Mouse (Mus musculus): ENCODE measurements around the gene Nabp2. TPM values are rescaled to one million over a fixed set of nuclear protein-coding genes. Genes with fewer than 3 reads are reported as not detected.

Gene Nabp2
- polyA plus RNA-seq, 1 experiment from 2014 or later, result 150 TPM

DNA sequence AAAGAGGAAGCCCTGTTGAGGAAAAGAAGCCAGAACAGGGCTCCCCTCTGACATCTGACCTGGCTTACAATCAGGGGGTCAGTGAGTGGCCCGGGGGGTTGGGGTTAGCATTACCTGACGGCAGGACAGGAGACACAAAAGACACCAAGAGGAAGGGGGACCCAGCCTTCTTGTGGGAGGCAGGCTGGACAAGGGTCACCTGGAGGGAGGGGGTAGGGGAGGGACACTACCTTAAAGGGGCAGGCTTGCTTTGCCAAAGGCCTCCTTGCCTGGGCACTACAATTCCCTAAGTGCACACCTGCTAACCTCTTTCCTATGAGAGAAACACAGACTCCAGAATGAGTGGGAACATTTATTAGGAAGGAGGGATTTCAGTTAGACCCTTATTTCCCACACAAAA is 10.2 kb downstream of the Nabp2 start, which contains the start of gene Slc39a5:
Gene Slc39a5 (minus strand): TSS at position 174 of the 400 bp plus-strand sequence.
- Histone ChIP-seq H3K27ac (ENCODE audit: low read length) (no peak within 1 kb of the TSS), H3K27me3 (ENCODE audit: control insufficient read depth, insufficient read depth, low read depth, low read length) (no peaks in the 10 kb centered on the region), H3K9ac (ENCODE audit: low read depth, low read length) (no peak within 1 kb of the TSS), H3K9me3 (replicated peaks; ENCODE audit: control insufficient read depth, low read length, poor library complexity, severe bottlenecking) (no peaks in the 10 kb centered on the region), H3K4me1 (ENCODE audit: control insufficient read depth, insufficient read depth, low read length) (no peaks in the 10 kb centered on the region), H3K36me3 (ENCODE audit: control insufficient read depth, insufficient read depth, low read length) (peaks cover 4% of the 10 kb centered on the region; the same call in 1 of the 2 replicates), H3K4me3 (ENCODE audit: low read depth, low read length) (no peak within 1 kb of the TSS), H3K4me2 (ENCODE audit: low read length) (no peak within 1 kb of the TSS)
- no peak for ATAC-seq
- 7% methylated on average over 2 of the region's 2 CpGs for WGBS

- Histone ChIP-seq H3K4me1 (ENCODE audit: control insufficient read depth, insufficient read depth, low read length) (no peaks in the 10 kb centered on the region), H3K4me3 (ENCODE audit: low read depth, low read length) (no peak overlapping the region), H3K27ac (ENCODE audit: low read length) (no peak overlapping the region), H3K4me2 (ENCODE audit: low read length) (no peak overlapping the region), H3K27me3 (ENCODE audit: control insufficient read depth, insufficient read depth, low read depth, low read length) (no peaks in the 10 kb centered on the region), H3K36me3 (ENCODE audit: control insufficient read depth, insufficient read depth, low read length) (no peaks in the 10 kb centered on the region; the same call in 1 of the 2 replicates), H3K9me3 (replicated peaks; ENCODE audit: control insufficient read depth, low read length, poor library complexity, severe bottlenecking) (no peaks in the 10 kb centered on the region), H3K9ac (ENCODE audit: low read depth, low read length) (no peak overlapping the region)
- WGBS, result 37% methylated on average over 5 of the region's 5 CpGs
- no peak for ATAC-seq
These were observed 11.0 kb downstream of the Nabp2 start for GRCm38 (mm10) chr10:128400338-128400737.

GRCm38 (mm10) chr10:128397466-128397865 is 13.8 kb downstream of the Nabp2 start:
- Histone ChIP-seq H3K36me3 (ENCODE audit: control insufficient read depth, insufficient read depth, low read length) (peaks cover 2% of the 10 kb centered on the region; the same call in 1 of the 2 replicates), H3K9me3 (replicated peaks; ENCODE audit: control insufficient read depth, low read length, poor library complexity, severe bottlenecking) (no peaks in the 10 kb centered on the region), H3K9ac (ENCODE audit: low read depth, low read length) (no peak overlapping the region), H3K27me3 (ENCODE audit: control insufficient read depth, insufficient read depth, low read depth, low read length) (no peaks in the 10 kb centered on the region), H3K4me2 (ENCODE audit: low read length) (no peak overlapping the region), H3K4me1 (ENCODE audit: control insufficient read depth, insufficient read depth, low read length) (no peaks in the 10 kb centered on the region), H3K4me3 (ENCODE audit: low read depth, low read length) (no peak overlapping the region), H3K27ac (ENCODE audit: low read length) (no peak overlapping the region)
- ATAC-seq, result no peak
- WGBS, result 69% methylated on average over 7 of the region's 7 CpGs

- WGBS, result 75% methylated on average over 10 of the region's 10 CpGs
- Histone ChIP-seq H3K27ac (ENCODE audit: low read length) (no peak overlapping the region), H3K9me3 (replicated peaks; ENCODE audit: control insufficient read depth, low read length, poor library complexity, severe bottlenecking) (no peaks in the 10 kb centered on the region), H3K4me3 (ENCODE audit: low read depth, low read length) (no peak overlapping the region), H3K9ac (ENCODE audit: low read depth, low read length) (no peak overlapping the region), H3K4me2 (ENCODE audit: low read length) (no peak overlapping the region), H3K4me1 (ENCODE audit: control insufficient read depth, insufficient read depth, low read length) (no peaks in the 10 kb centered on the region), H3K36me3 (ENCODE audit: control insufficient read depth, insufficient read depth, low read length) (peaks cover 2% of the 10 kb centered on the region; the same call in 1 of the 2 replicates), H3K27me3 (ENCODE audit: control insufficient read depth, insufficient read depth, low read depth, low read length) (no peaks in the 10 kb centered on the region)
- no peak for ATAC-seq
These were observed 14.5 kb downstream of the Nabp2 start for GRCm38 (mm10) chr10:128396716-128397264.

DNA sequence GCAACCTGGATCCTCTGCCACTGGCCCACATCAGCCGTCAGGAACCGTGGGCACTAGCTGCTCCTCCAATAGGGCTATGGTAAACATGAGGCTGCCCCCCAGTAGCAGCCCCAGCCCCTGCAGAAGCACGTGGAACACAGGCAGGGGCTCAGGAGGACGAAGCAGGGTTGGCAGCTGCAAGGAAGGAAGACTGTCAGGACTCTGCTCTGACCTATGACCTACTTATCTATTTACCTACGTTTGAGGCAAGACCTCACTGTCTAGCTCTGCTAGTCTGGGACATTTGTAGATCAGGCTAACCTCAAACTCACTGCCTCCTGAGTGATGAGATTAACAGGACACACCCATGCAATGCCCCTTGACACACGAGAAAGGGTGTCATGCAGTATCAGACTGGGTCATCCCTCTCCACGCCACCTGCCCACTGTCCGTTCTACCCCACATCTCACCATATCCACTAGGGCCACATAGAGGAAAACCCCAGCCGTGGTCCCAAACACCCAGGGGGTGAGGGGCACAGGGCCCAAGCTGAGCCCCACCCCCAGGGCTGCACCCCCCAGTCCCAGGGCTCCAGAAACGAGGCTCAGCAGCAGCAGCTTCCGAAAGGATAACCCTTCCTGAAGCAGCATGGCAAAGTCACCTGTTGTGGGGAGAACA is 15.1 kb downstream of the Nabp2 start:
- Histone ChIP-seq H3K27me3 (ENCODE audit: control insufficient read depth, insufficient read depth, low read depth, low read length) (no peaks in the 10 kb centered on the region), H3K27ac (ENCODE audit: low read length) (no peak overlapping the region), H3K4me3 (ENCODE audit: low read depth, low read length) (no peak overlapping the region), H3K9me3 (replicated peaks; ENCODE audit: control insufficient read depth, low read length, poor library complexity, severe bottlenecking) (no peaks in the 10 kb centered on the region), H3K4me2 (ENCODE audit: low read length) (no peak overlapping the region), H3K9ac (ENCODE audit: low read depth, low read length) (no peak overlapping the region), H3K36me3 (ENCODE audit: control insufficient read depth, insufficient read depth, low read length) (peaks cover 5% of the 10 kb centered on the region; the same call in 1 of the 2 replicates), H3K4me1 (ENCODE audit: control insufficient read depth, insufficient read depth, low read length) (no peaks in the 10 kb centered on the region)
- no peak for ATAC-seq
- WGBS, result 60% methylated on average over 11 of the region's 11 CpGs

DNA sequence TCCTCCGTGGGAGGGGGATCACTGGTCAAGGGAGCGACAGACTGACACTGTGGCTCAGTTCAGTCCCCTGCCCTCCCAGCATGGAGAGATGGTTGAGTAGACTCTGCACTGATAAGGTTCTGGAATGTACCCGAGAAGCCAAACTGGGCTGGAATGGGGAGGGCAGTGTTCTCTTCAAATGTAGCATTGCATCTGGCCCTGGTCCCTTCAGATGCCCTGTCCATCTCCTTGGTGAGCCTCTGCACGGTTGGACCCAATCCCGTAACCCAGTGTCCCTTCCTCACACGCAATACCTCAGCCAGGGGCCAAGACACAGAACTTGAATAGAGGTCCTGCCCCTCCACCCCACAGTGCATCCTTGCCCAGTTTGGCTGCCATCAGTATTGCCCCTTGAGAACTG is 19.4 kb downstream of the Nabp2 start:
- no peaks in the 10 kb centered on the region for H3K4me1 ChIP-seq (ENCODE audit: control insufficient read depth, insufficient read depth, low read length)
- no peak overlapping the region for H3K9ac ChIP-seq (ENCODE audit: low read depth, low read length)
- no peaks in the 10 kb centered on the region for H3K9me3 ChIP-seq (replicated peaks; ENCODE audit: control insufficient read depth, low read length, poor library complexity, severe bottlenecking)
- WGBS, result 80% methylated on average over 6 of the region's 6 CpGs
- ATAC-seq, result no peak
- H3K36me3 ChIP-seq (ENCODE audit: control insufficient read depth, insufficient read depth, low read length), result peaks cover 33% of the 10 kb centered on the region
- no peak overlapping the region for H3K27ac ChIP-seq (ENCODE audit: low read length)
- no peak overlapping the region for H3K4me2 ChIP-seq (ENCODE audit: low read length)
- H3K4me3 ChIP-seq (ENCODE audit: low read depth, low read length), result no peak overlapping the region
- H3K27me3 ChIP-seq (ENCODE audit: control insufficient read depth, insufficient read depth, low read depth, low read length), result no peaks in the 10 kb centered on the region

- H3K4me3 ChIP-seq (ENCODE audit: low read depth, low read length), result no peak overlapping the region
- no peak for ATAC-seq
- H3K36me3 ChIP-seq (ENCODE audit: control insufficient read depth, insufficient read depth, low read length), result peaks cover 37% of the 10 kb centered on the region
- H3K4me1 ChIP-seq (ENCODE audit: control insufficient read depth, insufficient read depth, low read length), result no peaks in the 10 kb centered on the region
- 86% methylated on average over 12 of the region's 12 CpGs for WGBS
- H3K27ac ChIP-seq (ENCODE audit: low read length), result no peak overlapping the region
- H3K4me2 ChIP-seq (ENCODE audit: low read length), result no peak overlapping the region
- no peak overlapping the region for H3K9ac ChIP-seq (ENCODE audit: low read depth, low read length)
- H3K27me3 ChIP-seq (ENCODE audit: control insufficient read depth, insufficient read depth, low read depth, low read length), result no peaks in the 10 kb centered on the region
- H3K9me3 ChIP-seq (replicated peaks; ENCODE audit: control insufficient read depth, low read length, poor library complexity, severe bottlenecking), result no peaks in the 10 kb centered on the region
These were observed 20.9 kb downstream of the Nabp2 start for GRCm38 (mm10) chr10:128390366-128390765.

GRCm38 (mm10) chr10:128389570-128389969 is 21.7 kb downstream of the Nabp2 start:
- H3K4me3 ChIP-seq (ENCODE audit: low read depth, low read length), result no peak overlapping the region
- no peaks in the 10 kb centered on the region for H3K27me3 ChIP-seq (ENCODE audit: control insufficient read depth, insufficient read depth, low read depth, low read length)
- H3K27ac ChIP-seq (ENCODE audit: low read length), result no peak overlapping the region
- no peak for ATAC-seq
- 89% methylated on average over 6 of the region's 6 CpGs for WGBS
- H3K4me2 ChIP-seq (ENCODE audit: low read length), result no peak overlapping the region
- no peaks in the 10 kb centered on the region for H3K9me3 ChIP-seq (replicated peaks; ENCODE audit: control insufficient read depth, low read length, poor library complexity, severe bottlenecking)
- no peak overlapping the region for H3K9ac ChIP-seq (ENCODE audit: low read depth, low read length)
- peaks cover 37% of the 10 kb centered on the region for H3K36me3 ChIP-seq (ENCODE audit: control insufficient read depth, insufficient read depth, low read length)
- no peaks in the 10 kb centered on the region for H3K4me1 ChIP-seq (ENCODE audit: control insufficient read depth, insufficient read depth, low read length)

- Histone ChIP-seq H3K36me3 (ENCODE audit: control insufficient read depth, insufficient read depth, low read length) (peaks cover 37% of the 10 kb centered on the region), H3K4me2 (ENCODE audit: low read length) (no peak overlapping the region), H3K4me1 (ENCODE audit: control insufficient read depth, insufficient read depth, low read length) (no peaks in the 10 kb centered on the region), H3K27me3 (ENCODE audit: control insufficient read depth, insufficient read depth, low read depth, low read length) (no peaks in the 10 kb centered on the region), H3K27ac (ENCODE audit: low read length) (no peak overlapping the region), H3K4me3 (ENCODE audit: low read depth, low read length) (no peak overlapping the region), H3K9me3 (replicated peaks; ENCODE audit: control insufficient read depth, low read length, poor library complexity, severe bottlenecking) (no peaks in the 10 kb centered on the region), H3K9ac (ENCODE audit: low read depth, low read length) (no peak overlapping the region)
- ATAC-seq, result no peak
- 87% methylated on average over 14 of the region's 14 CpGs for WGBS
These were observed 22.4 kb downstream of the Nabp2 start for GRCm38 (mm10) chr10:128388941-128389340.

Measured in midbrain, embryonic 16.5 days (tissue).